Mouse (Mus musculus) heart, adult 8-10 months (tissue): ENCODE results near the gene Ms4a4d. TPM values are rescaled to one million over a fixed set of nuclear protein-coding genes. Genes with fewer than 3 reads are reported as not detected.
A peak's percentile ranks its signal among the peaks of the same experiment; 100 is the strongest.
"Not testable (repeated sequence)": the region's sequence is repeated elsewhere in the genome, so short reads cannot be mapped to it uniquely, and the experiment has no call there.

Source experiments
- DNase-seq: peaks from one replicate; pipeline ENCODE4 v3.0.0; 2022; ENCODE audit warnings: low spot score
- total RNA-seq, 4 experiments: library from RNA; stranded (reverse); gene quantifications; 2 replicates each; pipeline ENCODE4 v1.2.4; 2022

Ms4a4d gene
- total RNA-seq: 1 to 10 TPM; 4.9 to 6.9 (median 6.7) TPM

- DNase-seq: peak; percentile 57
These were observed at the start of gene Ms4a4d for GRCm38 (mm10) chr19:11536593-11536992. Gene Ms4a4d, plus strand, starts transcription at chr19:11536801.

DNA sequence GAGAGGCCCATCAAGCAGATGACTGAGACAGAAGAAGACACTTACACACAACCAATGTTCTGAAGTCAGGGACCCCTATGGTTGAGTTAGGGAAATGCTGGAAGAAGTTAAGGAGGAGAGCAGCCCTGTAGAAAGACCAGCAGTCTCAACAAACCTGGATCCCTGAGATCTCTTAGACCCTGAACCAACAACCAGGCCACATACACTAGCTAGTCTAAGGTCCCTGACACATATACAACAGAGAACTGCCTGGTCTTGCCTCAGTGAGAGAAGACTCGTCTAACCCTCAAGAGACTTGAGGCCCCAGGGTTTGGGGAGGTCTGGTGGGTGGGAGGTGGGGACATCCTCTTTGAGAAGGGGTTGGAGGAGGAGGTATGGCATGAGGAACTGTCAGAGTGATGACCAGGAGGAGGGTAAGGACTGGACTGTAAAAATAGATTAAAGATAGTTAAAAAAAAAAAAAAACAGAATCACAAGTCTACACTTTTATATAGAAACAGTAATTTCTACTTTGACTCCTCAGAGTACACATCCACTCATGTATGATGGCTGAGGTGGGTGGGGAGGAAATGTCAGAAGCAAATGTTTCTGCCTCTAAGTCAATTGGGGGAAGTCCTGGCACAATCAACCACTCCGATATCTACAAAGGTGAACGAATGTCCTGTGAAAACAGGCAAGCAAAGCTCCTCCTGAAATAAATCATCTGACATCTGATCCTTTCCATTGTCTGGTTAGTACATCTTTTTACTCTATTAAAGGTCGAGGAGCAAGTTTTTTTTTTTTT, 45.0 kb upstream of the Ms4a4d start:
- DNase-seq: no peak

GRCm38 (mm10) chr19:11492671-11493070, 43.9 kb upstream of the Ms4a4d start:
- DNase-seq: no peak

GRCm38 (mm10) chr19:11494519-11494918, 42.1 kb upstream of the Ms4a4d start:
- no peak for DNase-seq

- no peak for DNase-seq
These were observed 40.2 kb upstream of the Ms4a4d start for GRCm38 (mm10) chr19:11496361-11496760.

- DNase-seq: not testable (repeated sequence)
These were observed 39.3 kb upstream of the Ms4a4d start for GRCm38 (mm10) chr19:11497300-11497699.

DNA sequence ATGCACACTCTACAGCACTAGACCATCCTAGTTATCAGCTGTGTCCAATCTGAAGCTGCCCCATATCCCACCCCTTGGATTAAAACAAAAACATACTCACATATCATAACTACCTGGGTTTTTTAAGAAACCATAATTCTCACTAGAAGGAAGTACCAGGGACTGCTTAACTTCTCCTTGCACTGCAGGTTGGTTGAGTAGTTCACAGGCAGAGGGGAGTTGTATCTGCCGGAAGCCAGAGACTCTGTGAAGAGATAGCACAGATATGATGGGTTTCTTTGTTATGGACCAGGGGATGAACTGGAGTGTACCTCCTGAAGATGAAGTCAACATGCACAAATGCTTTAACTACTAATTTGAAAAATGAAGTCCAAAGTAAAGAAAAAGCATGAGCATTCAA, 35.8 kb upstream of the Ms4a4d start:
- DNase-seq: no peak

DNA sequence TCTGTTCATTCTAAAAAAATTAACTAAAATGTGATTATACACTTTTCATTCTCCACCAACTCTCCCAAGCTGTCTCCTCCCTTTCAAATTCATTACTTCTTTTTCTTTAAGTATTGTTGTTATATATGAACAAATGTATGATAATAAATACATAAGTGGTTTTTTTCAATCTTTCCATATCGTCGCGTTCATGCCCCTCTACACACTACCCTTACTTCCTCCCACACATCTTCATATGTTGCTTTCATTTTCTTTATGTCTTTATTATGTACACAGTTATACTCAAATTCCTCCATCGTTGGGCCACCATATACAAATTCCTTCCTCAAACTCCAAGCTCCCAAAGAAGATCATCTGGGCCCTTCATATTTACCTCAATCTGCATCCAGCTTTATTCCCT, 35.3 kb upstream of the Ms4a4d start:
- DNase-seq: no peak

- DNase-seq: no peak
These were observed 31.7 kb upstream of the Ms4a4d start for GRCm38 (mm10) chr19:11504857-11505256.

- peak; percentile 28 for DNase-seq
These were observed 23.1 kb upstream of the Ms4a4d start for GRCm38 (mm10) chr19:11513458-11513857.

DNA sequence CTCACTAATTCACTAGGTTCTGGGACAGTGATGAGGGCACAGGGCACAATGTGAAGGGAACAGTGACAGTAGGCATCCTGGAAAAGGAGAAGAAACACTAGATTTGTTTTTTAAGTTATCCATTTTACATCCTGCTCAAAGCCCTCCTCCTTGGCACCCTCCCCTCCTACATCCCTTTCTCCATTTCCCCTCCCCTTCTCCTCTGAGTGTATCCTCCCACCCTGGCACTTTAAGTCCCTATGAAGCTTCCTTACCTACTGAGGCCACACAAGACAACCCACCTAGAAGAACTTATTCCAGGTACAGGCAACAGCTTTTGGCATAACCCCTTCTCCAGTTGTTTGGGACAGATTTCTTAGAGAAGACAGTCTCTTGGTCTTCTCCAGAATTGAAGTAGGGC, 20.4 kb upstream of the Ms4a4d start, which contains the start of gene Ms4a6b:
TSS of gene Ms4a6b (plus strand) at position 267 of the 400 bp plus-strand sequence.
- DNase-seq: no peak

DNA sequence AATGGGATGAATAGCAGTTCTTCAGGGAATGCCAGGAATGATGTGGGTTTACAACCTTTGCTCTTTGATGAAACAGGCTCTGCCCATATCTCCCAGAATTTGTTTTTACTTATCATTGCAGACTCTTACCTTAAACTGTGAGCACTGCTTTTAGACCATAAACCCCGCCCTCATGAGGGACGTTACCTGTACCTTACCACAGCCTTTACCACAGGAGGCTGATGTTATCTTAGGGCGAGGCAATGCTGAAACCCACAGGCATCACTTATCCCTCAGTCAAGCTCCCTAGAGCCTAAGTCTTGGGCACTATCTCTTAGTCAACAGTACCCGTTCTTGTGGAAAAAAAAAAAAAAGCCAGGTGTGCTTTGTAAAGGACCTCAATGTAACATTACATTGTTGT, 19.8 kb upstream of the Ms4a4d start:
- DNase-seq: no peak

DNA sequence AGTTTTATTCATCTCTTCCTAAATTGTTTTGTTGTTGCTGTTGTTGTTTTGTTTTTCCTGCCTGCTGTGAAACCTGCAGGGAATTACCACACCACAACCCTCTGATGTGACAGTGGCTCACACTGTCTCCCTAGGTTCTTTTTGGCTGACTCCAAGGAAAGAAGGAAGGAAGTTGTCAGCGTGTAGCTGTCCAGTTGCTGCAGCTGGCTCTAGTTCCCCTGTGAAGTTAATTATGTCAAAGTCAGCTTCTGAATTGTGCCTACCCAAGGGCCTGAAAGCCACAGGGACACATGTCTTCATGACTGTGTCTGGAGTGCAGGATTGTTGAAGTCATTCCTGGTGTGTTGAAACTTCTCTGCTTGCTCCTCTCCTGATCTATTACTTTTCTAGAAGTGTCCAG, 19.2 kb upstream of the Ms4a4d start:
- DNase-seq: peak; percentile 55

GRCm38 (mm10) chr19:11518356-11518755, 18.2 kb upstream of the Ms4a4d start:
- not testable (repeated sequence) for DNase-seq

- DNase-seq: no peak
These were observed 16.5 kb upstream of the Ms4a4d start for GRCm38 (mm10) chr19:11520146-11520545.

DNA sequence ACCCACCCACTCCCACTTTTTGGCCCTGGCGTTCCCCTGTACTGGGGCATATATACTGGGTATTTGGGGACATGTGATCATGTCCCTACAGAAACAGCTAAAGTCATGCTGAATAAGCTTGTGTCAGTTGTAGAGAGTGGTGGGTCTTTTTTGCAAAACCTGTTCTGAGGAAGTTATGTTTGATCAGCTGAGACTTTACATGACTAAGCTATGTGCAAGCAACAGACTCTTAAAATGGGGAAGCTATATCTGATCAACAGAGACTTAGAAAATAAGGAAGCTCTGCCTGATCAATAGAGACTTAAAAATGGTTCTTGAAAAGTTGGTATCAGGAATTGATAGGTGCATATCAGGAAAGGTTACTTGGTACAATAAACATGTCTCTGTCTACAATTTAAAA, 3.2 kb upstream of the Ms4a4d start:
- no peak for DNase-seq

DNA sequence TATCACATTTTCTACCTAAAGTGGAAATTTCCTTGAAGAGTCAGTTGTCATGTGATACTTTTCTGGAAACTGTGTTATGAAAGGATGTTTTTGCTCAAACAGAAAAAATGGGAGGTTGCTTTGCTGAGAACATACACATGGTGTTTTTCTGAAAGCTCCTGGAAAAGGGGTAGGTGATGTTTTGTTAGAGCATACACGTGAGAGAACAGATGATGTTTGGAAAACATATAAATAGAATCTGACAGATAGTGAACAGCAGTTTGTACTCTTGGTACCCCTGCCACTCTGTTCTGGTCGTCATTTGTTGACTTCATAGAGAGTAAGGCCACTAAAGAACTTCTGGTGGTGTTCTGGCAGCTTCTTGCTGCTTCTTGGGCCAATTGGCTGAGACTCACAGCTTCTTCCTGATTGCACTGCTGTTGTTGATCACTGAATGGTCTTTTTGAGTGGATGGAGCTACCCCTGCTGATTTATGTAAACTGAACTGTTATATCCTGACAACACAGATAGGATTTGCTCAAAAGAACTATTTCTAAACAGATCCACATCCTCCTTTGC, 2.6 kb upstream of the Ms4a4d start:
- DNase-seq: peak; percentile 67

DNA sequence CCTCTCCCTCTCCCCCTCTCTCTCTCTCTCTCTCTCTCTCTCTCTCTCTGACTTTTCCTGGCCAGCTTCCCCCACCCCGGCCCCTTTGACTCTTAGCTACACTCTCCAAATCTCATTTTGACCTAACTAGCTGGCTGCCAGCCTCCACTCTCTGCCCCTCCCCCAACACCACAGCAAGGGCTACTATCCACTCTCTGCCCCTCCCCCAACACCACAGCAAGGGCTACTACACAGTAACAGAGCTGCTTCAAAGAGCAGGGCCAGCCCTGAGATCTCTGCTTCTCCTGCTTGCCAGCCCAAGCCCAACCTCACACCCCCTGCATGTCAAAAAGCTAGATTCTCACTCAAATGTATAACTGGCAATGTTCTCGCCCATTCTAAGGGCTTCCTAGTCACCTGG, 735 bp downstream of the Ms4a4d start:
- DNase-seq: no peak

DNA sequence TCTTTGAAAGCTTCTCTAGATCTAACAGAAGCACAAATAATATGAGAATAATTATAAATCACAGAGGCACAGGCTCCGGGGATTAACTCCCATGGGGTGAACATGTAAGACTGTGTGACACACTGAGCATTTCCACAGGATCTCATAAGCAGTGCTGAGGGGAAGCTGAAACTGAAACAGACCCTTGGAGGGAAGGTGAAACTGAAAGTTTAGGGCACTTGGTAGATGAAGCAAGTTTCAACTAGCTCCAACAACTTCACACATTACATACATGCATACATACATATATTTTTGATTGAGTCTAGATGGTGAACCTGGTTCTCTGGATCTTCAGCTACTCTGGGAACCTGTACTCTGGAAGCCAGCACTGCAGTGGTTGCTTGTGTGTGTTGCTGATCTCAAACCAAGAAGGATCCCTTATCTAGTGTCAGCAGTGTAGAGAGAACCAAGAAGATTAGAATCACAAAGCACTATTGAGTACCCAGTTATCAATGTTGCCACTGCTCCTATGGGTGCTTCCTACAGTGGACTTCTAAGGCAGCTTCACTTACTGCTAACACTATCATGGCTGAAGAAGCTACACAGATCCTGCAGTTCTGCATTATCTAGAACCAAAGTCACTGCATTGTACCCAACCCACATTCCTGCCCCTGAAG, 3.7 kb downstream of the Ms4a4d start:
- peak; percentile 31 for DNase-seq

DNA sequence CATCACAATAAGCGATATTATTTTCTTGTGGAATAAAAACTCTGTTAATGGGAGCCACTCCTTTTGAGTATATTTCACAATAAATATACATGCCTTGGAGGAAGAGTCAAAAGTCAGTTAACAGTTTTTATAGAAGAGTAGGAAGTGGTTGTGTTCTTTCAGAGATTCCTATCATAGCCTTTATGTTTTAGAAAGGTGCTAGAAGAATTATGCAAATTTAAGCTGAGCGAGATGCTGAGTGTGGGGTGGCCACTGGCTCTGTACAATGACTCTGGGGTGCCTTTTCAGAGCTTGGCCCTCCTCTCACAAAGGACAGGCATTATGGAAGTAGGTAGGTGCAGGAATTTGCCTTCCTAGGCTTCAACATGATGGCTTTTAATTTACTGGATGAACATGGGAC, 7.8 kb downstream of the Ms4a4d start:
- DNase-seq: not testable (repeated sequence)

- DNase-seq: no peak
These were observed 11.3 kb downstream of the Ms4a4d start for GRCm38 (mm10) chr19:11547911-11548310.

GRCm38 (mm10) chr19:11554726-11555125, 18.1 kb downstream of the Ms4a4d start:
- DNase-seq: no peak

DNA sequence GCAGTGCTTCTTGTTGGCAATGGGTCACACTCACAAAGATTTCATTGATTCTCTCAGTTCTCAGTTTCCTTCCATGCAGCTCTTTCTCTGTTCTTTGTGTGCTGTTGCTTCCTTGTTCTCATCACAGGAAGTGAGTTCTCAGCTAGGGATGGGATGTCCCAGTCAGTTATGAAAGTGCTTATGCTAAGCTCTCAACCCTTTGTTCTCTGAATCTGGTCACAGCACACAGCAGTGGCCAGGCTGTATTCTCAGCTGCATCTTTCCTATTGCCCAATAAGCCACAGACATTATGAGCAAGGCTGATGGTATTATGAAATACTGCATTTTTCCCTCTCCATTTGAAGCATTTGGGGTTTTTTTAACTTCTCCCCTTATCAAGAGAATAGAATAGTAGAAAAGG, 23.0 kb downstream of the Ms4a4d start:
- DNase-seq: peak; percentile 21
